Mouse (Mus musculus) erythroblast, adult 5-6 weeks (primary cell): Measurements from ENCODE around the gene Rbm8a. TPM values are rescaled to one million over a fixed set of nuclear protein-coding genes. Genes with fewer than 3 reads are reported as not detected.

ENCODE experiments used
- ATAC-seq: replicated peaks from 2 replicates; pipeline ENCODE4 v1.8.0; 2016; ENCODE audit warnings: moderate number of reproducible peaks, mild to moderate bottlenecking, moderate TSS enrichment, inconsistent platforms; ENCODE audit not compliant: poor library complexity, low FRiP score, severe bottlenecking
- total RNA-seq, 2 experiments: library from RNA; stranded (forward) in 1 of 2; stranded (reverse) in 1 of 2; fragments of 150-400 nt in 1 of 2; fragments of 200-764, 138-1000 nt in 1 of 2; gene quantifications; 2 replicates each; pipeline versions ENCODE4 v1.2.3 to v1.2.4; 2015 to 2017; ENCODE audit warnings: low replicate concordance in 2 of 2

Gene Rbm8a
- total RNA-seq (2015; ENCODE audit: low replicate concordance) (25.3 and 30.4 TPM in 2 replicates), total RNA-seq (2017; ENCODE audit: low replicate concordance) (16.4 and 18.5 TPM in 2 replicates)

DNA sequence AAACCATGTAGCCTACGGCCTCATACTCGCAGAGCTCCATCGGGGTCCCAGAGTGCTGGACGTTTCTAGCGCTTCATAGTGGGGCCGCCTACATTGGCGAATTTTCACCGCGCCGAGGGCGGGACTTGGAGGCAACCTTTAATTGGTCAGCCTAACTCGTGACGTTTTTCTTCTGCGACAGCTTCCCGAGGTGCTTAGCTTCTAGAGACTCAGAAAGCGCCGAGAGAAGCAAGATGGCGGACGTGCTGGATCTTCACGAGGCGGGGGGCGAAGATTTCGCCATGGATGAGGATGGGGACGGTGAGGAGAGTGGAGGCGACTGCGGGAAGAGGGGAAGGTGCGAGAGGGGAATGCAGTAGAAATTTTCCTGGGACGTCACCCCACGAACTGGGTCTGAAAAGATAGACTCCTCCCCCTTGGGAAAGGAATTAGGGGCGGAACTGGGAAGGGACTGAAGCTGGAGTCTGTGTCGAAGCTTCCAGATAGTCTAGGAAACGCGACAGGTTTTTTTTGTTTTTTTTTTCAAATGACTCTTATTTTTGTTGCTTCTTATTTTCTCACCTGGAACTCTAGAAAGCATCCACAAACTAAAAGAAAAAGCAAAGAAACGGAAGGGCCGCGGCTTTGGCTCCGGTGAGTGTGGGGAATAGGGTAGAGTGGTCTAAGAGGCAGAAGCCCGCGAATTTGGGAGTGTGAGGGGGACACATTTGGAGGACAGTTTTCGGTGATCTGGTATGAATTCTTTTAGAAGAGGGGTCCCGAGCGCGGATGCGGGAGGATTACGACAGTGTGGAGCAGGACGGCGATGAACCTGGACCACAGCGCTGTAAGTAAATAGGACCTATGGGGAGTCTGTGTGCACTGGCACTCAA is at the start of gene Rbm8a:
Gene Rbm8a, plus strand, starts transcription at position 205 of the 872 bp plus-strand sequence.
- ATAC-seq: peak; percentile 97

- no peak for ATAC-seq
Measured at GRCm38 (mm10) chr3:96581141-96581540, 48.6 kb upstream of the Rbm8a start.

DNA sequence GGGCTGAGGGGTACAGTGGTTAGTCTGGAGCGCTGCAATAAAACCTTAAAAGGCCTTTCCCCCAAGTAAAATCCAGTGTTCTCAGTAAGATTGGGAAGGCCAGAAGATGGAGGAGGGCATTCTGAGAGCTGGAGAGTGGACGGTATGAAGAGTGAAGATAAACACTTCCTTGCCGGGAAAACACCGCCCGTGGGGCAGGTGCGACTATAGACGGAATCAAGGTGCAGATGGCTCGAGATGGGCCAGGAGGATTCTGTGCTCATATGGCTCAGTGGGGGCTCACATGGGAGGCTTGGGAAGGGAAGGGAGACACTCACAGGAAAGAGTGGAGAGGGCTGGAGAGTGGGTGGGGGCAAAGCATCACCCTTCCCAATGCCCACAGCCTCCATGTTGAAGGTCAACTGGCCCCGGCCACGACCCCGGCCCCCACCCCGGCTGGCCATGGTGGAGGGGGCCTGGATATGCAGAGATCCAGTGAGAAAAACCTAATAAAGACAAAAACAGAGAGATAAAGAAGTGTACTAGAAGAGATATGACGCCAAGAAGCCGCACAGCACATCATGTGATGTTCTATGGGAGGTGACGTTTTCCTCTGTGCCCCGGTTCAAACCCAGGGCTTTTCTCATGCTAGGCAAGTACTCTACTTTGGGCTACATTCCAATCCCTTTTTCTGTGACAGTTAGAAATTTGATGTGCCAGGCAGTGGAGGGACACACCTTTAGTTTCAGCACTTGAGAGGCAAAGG is 47.8 kb upstream of the Rbm8a start:
- ATAC-seq: no peak

GRCm38 (mm10) chr3:96583386-96583785 is 46.3 kb upstream of the Rbm8a start:
- ATAC-seq: no peak

- ATAC-seq: no peak
Measured at GRCm38 (mm10) chr3:96590657-96591056, 39.1 kb upstream of the Rbm8a start.

DNA sequence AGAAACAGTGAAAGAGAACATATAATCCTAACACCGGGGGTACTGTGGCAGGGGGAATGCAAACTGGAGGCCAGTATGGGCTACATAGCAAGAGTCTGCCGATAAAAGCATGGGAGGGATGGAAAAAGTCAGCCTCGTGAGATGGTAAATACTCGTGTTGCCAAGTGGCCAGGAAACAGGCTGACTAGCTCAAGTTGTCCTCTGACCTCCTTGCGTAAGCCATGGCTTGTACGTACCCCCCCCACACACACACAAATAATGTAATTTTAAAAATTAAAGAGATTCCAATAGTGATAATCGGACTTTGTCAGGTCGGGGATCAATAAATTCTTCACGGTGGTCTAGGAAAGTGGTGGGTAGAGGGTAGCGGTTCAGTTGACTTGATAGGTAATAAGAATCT is 36.4 kb upstream of the Rbm8a start:
- peak; percentile 35 for ATAC-seq

- ATAC-seq: peak; percentile 98
Measured at GRCm38 (mm10) chr3:96593790-96594560, 35.8 kb upstream of the Rbm8a start, which contains the start of gene Polr3gl. Gene Polr3gl (minus strand): TSS chr3:96594181.

DNA sequence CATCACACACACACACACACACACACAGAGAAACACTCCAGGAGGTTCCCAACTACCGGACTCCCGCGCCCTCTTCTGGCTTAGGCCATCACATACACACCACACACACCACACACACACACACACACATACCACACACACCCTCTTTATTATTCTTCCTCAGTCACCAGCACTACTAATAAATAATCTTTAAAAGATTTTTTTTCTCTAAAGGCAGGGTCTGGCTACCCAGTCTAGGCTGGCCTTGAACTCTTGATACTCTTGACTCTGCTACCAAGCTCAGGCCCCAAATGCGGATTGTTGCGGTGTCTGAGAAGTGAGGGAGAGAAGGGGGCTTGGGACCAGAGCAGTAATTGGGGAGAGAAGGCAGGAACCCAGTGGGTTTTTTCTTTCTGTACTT is 34.9 kb upstream of the Rbm8a start:
- no peak for ATAC-seq

- no peak for ATAC-seq
Measured at GRCm38 (mm10) chr3:96595661-96596060, 34.1 kb upstream of the Rbm8a start.

GRCm38 (mm10) chr3:96596228-96596707 is 33.5 kb upstream of the Rbm8a start, which contains the start of gene Ankrd34a:
Gene Ankrd34a (plus strand): TSS chr3:96596636.
- no peak for ATAC-seq

- ATAC-seq: no peak
Measured at GRCm38 (mm10) chr3:96596855-96597254, 32.9 kb upstream of the Rbm8a start.

DNA sequence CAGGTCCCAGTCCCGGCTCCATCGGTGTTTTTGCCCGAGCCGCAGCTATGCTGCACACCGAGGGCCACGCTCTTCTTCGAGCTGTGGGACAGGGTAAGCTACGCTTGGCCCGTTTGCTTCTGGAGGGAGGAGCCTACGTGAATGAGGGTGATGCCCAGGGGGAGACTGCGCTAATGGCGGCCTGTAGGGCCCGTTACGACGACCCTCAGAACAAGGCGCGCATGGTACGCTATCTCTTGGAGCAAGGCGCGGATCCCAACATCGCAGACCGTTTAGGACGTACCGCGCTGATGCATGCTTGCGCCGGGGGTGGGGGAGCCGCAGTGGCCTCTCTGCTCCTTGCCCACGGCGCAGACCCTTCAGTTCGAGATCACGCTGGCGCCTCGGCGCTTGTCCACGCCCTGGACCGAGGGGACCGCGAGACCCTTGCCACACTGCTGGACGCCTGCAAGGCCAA is 32.3 kb upstream of the Rbm8a start:
- ATAC-seq: no peak

DNA sequence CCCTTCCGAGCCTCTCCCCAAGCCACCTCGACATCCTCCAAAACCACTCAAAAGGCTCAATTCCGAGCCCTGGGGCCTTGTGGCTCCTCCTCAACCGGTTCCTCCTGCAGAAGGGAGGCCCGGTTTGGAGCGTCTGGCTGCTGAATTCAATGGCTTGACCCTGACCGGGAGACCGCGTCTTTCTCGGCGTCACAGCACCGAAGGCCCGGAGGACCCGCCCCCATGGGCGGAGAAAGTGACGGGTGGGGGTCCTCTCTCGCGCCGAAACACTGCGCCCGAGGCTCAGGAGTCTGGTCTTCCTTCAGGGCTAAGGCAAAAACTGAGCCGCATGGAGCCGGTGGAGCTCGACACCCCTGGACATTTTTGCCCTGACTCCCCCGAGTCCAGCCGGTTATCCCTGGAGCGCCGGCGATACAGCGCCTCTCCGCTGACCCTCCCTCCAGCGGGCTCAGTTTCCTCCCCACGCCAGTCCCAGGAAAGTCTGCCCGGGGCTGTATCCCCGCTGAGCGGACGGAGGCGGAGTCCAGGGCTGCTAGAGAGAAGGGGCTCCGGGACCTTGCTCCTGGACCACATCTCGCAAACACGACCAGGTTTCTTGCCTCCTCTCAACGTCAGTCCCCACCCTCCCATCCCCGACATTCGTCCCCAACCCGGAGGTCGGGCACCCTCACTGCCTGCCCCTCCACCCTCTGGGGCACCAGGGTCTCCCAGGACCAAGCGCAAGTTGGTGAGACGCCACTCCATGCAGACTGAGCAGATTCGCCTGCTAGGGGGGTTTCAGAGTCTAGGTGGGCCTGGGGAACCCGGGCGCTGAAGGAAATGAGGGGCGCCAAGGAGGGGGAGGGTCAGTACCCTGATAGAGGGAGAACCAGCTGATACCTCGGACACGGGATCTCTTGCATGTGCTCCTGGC is 31.3 kb upstream of the Rbm8a start:
- ATAC-seq: no peak

GRCm38 (mm10) chr3:96599069-96599393 is 30.7 kb upstream of the Rbm8a start:
- no peak for ATAC-seq

- ATAC-seq: no peak
Measured at GRCm38 (mm10) chr3:96599411-96599810, 30.3 kb upstream of the Rbm8a start.

GRCm38 (mm10) chr3:96600639-96601250 is 29.0 kb upstream of the Rbm8a start, which contains the start of gene Lix1l:
Gene Lix1l (plus strand): TSS chr3:96601149.
- ATAC-seq: 0 out of 2 replicates have a peak, but pooled peaks have one; percentile 40

- no peak for ATAC-seq
Measured at GRCm38 (mm10) chr3:96601251-96601787, 28.4 kb upstream of the Rbm8a start.
